Mouse (Mus musculus) large intestine, adult 2 months (tissue): Measurements from ENCODE around the gene Cotl1. TPM values are rescaled to one million over a fixed set of nuclear protein-coding genes. Genes with fewer than 3 reads are reported as not detected.
A peak's percentile ranks its signal among the peaks of the same experiment; 100 is the strongest.

Source experiments
- DNase-seq: peaks from one replicate; pipeline ENCODE4 v3.0.0-alpha.2; 2012; ENCODE audit warnings: low read depth, low spot score
- WGBS: fragments of 180-500 bp; shearing (Covaris S2); methylation state at CpG from one replicate; pipeline ENCODE4 v1.1.7; 2018; 5-methylcytosine and 5-hydroxymethylcytosine counted together
- polyA plus RNA-seq: library from polyadenylated mRNA; depleted of rRNA; stranded (reverse); fragments of >200 nt; gene quantifications from 2 replicates; pipeline ENCODE4 v1.2.3, GENCODE M21; 2012

Cotl1 gene
- polyA plus RNA-seq, 1 experiment = 241 TPM

DNA sequence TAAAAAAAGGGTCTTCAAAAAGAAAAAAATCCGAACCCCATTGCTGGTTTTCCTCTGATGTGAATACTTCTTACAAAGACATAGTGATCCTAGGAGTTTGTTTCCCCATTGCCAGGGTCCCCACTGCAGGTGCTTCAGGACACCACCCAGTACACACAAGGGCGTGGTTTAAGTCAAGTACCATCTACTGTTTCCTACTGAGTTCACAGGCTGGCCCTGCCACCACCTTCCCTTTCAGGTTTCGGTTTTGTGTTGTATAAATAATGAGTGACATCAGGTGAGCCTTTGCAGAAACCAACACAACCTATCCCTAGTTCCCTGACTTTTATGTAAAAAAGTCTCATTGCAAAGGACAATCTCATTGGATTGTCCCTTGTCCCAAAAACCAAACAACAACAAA lies 44.7 kb downstream of the Cotl1 start:
- no peak for DNase-seq
- 47% methylated on average over 3 of the region's 3 CpGs for WGBS

DNA sequence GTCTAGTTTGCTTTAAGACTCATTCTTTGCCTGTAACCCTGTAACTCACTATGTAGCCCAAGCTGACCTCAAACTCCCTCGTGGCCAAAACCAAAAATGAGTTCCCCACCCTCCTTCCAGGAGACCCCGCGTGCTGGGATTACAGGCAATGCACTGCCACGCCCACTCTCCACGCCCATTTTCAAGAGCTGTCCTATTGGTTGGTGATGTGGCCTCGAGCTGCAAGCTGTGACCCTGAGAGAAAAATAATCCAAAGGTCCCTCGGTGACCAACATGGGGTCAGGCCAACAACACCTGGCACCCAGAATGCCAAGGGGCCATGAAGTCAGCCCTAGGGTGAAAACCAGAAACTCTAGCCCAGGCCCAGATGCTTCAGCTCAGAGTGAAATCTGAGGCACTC lies 45.7 kb downstream of the Cotl1 start:
- no peak for DNase-seq
- WGBS = 71% methylated on average over 7 of the region's 7 CpGs

DNA sequence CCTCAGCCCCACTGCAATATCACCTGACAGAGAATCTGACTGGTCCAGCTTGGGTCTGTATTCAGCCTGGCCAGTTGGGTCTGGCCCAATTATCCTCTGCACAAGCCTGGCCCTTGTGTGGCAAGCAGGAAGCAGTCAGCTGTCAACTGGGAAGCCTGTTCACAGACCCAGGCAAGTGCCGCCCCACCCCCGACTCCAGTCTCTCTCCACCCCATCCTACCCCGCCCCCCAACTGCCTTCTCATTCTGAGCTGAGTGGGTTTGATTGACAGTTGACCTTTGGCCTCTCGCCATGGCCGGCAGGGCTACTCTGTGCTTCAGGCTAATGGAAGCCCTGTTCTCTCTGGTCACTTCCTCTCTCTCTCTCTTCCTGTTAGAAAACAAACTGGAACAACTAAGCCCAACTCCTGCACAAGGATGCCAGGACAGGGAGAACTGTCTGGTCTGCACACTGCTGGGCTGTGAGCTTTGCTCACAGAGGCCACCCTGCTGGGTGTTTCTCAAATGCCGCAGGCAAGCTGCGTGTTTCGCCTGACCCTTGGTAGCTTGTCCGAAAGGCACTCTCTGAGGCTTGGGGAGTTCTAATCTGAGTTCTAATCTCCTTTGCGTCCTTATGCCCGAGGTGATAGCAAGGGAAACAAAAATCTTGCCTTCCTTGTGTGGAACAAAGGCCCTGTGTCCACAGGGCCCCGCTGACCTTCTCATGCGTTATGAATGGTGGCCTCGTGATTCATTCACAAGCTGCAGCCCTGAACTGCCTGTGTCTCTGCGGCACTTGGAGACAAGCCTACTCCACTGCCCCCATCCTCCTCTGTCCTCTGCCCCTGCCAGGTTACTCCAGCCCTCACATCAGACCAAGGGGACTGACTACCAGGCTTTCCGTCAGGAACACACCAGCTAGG lies 48.3 kb downstream of the Cotl1 start:
- WGBS = 54% methylated on average over 16 of the region's 16 CpGs
- DNase-seq = no peak

GRCm38 (mm10) chr8:119789581-119789980 lies 50.8 kb downstream of the Cotl1 start:
- 88% methylated on average over 7 of the region's 7 CpGs for WGBS
- DNase-seq = no peak

DNA sequence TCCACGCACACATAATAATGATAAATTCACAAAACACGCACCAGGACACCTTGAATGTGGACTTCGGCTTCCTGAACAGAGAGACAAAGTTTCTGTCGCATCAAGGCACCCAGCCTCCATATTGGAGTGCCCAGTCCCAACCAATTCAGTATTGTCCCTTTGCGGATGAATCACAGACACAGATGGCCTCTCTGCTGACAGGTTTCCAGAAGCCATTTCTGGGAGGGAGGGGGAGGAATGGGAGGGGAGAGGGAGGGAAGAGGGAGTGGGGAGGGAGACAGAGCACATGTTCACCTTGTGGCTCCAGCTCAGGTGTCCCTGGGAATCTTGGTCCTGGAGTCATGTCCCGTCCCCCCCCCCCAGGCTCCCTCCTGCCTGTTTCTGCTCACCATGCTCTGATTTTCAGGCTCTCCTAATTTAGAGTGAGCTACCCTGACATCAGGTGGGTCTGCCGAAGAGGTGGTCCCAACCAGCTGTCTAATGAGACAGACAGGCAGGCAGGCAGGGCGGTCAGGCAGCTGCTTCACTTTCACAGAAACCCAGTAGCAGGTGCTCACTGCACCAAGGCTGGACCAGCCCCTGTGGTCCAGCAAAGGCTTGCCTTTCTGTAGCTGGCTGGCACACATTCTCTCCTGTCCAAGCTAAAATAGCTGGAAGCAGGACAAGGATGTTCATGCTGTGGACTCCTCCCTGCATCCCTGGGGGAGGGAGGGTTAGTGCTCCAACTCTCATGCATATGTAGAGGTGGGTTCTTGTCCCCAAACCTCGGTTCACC lies 51.5 kb downstream of the Cotl1 start:
- DNase-seq = no peak
- WGBS = 83% methylated on average over 9 of the region's 9 CpGs

GRCm38 (mm10) chr8:119787341-119787740 lies 53.0 kb downstream of the Cotl1 start:
- WGBS = 37% methylated on average over 4 of the region's 4 CpGs
- no peak for DNase-seq

DNA sequence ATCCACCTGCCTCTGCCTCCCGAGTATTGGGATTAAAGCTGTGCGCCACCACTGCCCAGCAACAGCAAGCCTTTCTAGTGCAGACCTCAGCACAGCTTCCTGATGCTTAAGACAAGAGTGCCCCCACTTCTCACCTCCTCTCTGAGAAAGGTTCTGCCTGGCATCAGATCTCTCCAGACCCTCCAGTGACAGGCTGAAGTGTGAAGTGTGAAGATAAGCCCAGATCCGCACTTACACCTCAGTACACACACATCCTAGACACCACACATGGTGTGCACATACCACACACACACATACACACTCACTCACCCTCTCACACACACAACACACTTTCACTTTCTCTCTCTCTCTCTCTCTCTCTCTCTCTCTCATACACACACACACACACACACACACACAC lies 53.5 kb downstream of the Cotl1 start:
- 82% methylated on average over 3 of the region's 3 CpGs for WGBS
- no peak for DNase-seq

DNA sequence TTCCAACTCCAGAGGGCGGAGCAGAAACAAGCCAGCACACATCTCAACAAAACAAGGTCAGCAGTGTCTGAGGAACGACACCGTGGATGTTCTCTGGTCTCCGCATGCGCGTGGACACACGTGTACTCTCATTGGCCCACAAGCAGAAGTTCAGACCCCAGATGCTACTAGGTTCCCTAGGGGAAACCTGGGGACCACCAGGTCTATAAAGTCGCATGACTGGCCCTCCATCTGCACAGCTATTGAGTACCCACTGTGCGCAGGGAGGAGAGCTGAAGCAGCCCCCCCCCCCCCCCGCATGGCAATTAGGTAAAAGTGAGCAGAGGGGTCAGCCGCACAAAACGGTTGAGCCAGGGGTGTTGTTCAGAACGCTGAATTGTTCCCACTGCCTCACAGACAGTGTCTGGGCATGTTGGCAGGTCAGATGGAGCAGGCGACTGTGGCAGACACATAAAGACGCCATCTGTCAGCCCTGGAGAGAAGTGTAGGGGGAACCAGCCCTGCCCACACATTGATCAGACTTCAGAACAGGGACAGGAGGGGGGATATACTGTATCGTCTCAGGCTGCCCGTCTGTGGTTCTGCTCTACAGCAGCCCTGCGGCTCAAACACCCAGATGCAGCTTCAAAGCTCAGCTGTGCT lies 54.5 kb downstream of the Cotl1 start:
- 73% methylated on average over 18 of the region's 18 CpGs for WGBS
- DNase-seq = no peak

DNA sequence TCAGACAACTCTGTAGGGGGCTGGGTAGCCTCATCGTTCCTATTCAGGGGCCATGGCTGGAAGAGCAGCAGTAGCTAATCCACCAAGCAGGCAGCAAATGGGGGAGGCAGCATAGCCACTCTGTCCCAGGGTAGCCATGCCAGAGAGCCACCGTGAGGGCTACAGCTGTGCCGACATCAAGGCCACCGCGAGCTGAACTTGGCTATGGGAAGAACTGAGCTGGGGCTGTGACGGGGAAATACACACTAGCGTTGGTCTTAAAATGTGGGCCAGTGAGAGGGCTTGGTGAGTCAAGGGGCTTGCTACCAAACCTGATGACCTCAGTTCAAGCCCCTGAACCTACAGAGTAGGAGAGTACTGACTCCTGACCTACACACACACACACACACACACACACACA lies 55.7 kb downstream of the Cotl1 start:
- no peak for DNase-seq
- WGBS = 83% methylated on average over 7 of the region's 7 CpGs

- 61% methylated on average over 9 of the region's 9 CpGs for WGBS
- no peak for DNase-seq
Observed at GRCm38 (mm10) chr8:119784141-119784574, 56.2 kb downstream of the Cotl1 start.

GRCm38 (mm10) chr8:119783579-119783978 lies 56.8 kb downstream of the Cotl1 start:
- WGBS = 90% methylated on average over 6 of the region's 6 CpGs
- no peak for DNase-seq

DNA sequence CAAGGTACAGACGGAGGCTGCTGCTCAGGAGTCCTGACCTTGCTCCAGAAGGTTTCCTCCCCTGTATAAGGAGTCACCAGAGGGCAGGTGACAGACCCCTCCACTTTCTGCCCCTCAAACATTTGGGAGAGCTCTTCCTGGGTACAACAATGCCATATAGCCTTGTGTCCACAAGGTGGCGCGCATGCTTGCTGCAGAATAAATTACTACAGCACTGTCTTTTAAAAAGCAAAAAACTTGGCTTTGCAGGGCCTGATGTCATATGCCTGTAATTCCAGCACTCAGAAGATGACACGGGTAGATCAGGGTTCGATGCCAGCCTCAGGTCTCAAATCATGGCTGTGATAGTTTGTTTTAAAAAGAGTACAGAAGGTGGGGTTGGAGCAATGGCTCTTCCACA lies 57.6 kb downstream of the Cotl1 start:
- DNase-seq = no peak
- WGBS = 5% methylated on average over 5 of the region's 5 CpGs

DNA sequence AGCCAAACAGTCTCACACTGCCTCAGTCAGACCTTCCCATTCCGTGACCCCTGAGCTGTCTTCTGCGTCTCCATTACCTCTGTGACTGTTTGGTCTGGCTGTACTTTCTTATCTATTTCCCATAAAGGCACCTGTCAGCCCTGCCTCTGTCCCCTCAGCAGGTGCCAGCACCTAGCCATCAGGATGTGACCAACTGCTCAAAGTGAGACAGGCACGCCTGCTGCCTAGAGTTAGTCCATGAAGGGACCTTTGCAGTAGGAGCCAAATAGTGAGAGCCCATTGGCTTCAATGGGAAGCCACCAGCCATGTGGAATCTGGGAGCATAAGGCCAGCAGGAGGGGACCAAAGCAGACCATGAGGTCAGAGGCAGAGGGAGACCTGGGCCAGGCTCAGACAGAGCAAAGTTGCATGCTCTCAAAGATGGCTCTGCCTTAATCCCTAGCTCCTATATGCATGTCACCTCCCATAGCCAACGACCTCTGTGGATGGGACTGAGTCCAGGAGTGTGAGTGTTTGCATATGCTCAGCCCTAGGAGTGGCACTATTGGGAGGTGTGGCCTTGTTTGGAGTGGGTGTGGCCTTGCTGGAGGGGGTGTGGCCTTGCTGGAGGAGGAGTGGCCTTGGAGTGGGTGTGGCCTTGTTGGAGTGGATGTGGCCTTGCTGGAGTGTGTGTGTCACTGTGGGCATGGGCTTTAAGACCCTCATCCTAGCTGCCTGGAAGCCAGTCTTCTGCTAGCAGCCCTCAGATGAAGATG lies 59.1 kb downstream of the Cotl1 start:
- 26% methylated on average over 4 of the region's 4 CpGs for WGBS
- DNase-seq = no peak

- DNase-seq = no peak
- 87% methylated on average over 9 of the region's 9 CpGs for WGBS
Observed at GRCm38 (mm10) chr8:119780402-119781049, 59.8 kb downstream of the Cotl1 start.

- no peak for DNase-seq
- WGBS = 26% methylated on average over 14 of the region's 14 CpGs
Observed at GRCm38 (mm10) chr8:119779013-119779737, 61.2 kb downstream of the Cotl1 start.

- DNase-seq = peak; percentile 99
- under 1% methylated on average over 18 of the region's 18 CpGs for WGBS
Observed at GRCm38 (mm10) chr8:119778263-119778662, 62.1 kb downstream of the Cotl1 start, which contains the start of gene Tldc1. Gene Tldc1 (minus strand): TSS chr8:119778416.

- DNase-seq = no peak
- 7% methylated on average over 7 of the region's 7 CpGs for WGBS
Observed at GRCm38 (mm10) chr8:119777765-119778164, 62.6 kb downstream of the Cotl1 start.

DNA sequence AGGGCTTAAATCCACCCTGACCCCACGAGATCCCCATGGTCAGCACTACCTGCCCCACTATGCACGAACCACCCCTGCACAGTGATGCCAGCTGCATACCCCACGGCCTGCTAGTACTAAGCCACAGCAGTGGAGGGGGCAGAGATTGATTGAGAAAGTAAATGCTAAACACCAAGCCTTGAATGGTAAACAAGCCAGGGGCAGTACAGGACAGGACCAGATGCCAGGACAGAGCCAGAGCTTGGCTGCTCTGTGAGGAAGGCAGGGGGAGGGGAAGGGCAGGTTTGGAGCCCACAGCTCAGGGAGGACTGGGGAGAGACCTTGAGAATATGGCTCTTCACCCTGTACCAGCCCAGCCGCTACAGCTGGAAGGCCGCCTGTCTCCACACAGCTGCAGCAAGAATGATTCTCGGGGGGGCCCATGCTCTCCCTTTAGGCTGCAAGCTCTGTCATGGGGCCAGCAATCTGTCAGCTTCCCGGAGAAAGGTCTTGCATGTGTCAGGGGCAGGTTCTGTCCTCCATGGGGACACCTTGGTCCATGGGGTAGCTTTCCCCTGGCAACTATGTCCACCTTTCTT lies 63.6 kb downstream of the Cotl1 start:
- DNase-seq = no peak
- 90% methylated on average over 7 of the region's 7 CpGs for WGBS
